Mouse (Mus musculus) kidney, adult 2 months (tissue): ENCODE measurements around the gene Cenpp.

ENCODE experiments used
- CTCF ChIP-seq: fragments of 200-500 bp; conservative IDR thresholded peaks from 2 replicates; pipeline ENCODE4 v1.5.1; 2011; ENCODE audit warnings: low read depth, mild to moderate bottlenecking, control low read depth, low read length, moderate library complexity, mixed read lengths; ENCODE audit not compliant: insufficient read depth, insufficient read length
- POLR2A ChIP-seq: fragments of 200-500 bp; IDR thresholded peaks from one replicate; pipeline ENCODE4 v1.6.1; 2011; ENCODE audit warnings: low read depth, low read length, control low read depth

GRCm38 (mm10) chr13:49526235-49526634, 126.3 kb downstream of the Cenpp start:
- TF ChIP-seq CTCF (no peak), POLR2A (no peak)
